Mouse (Mus musculus) thymus, adult 2 months (tissue): ENCODE measurements around the gene Slc25a13.

Experiments used
- CTCF ChIP-seq: fragments of 200-500 bp; IDR thresholded peaks from 2 replicates; pipeline ENCODE4 v1.5.1; 2012; ENCODE audit warnings: mild to moderate bottlenecking, control low read depth, low read length, moderate library complexity, borderline replicate concordance; ENCODE audit not compliant: control insufficient read depth, poor library complexity, insufficient read depth; ENCODE audit errors: extremely low read depth
- POLR2A ChIP-seq: fragments of 200-500 bp; IDR thresholded peaks from 2 replicates; pipeline ENCODE4 v1.6.1; 2012; ENCODE audit warnings: mild to moderate bottlenecking, low read length, control low read depth, moderate library complexity; ENCODE audit not compliant: control insufficient read depth, poor library complexity, insufficient read depth; ENCODE audit errors: extremely low read depth

DNA sequence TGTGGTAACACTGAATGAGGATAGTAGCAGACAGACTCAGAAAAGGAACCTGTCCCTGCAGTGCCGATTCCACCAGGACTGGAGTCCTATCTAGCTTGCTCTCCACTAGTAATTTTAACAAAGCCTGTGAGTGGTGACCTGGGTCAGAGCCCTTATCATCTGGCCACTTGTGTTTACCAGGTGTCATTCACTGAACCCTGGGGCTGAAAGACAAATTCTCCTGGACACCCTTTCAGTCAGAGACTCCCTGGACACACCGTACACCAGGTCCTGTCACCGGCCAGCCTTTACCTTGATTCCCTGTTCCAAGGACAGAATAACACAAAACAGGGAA, 31.3 kb downstream of the Slc25a13 start:
- no peak for TF ChIP-seq POLR2A
- TF ChIP-seq CTCF: no peak
